Mouse (Mus musculus): ENCODE measurements around the gene Tmem223.

Gene Tmem223

GRCm38 (mm10) chr19:8803204-8803780 lies 32.5 kb downstream of the Tmem223 start:
- no peak for DNase-seq (ENCODE audit: low spot score in 2 of 2)

GRCm38 (mm10) chr19:8803879-8804660 lies 33.3 kb downstream of the Tmem223 start:
- DNase-seq (ENCODE audit: low spot score in 2 of 2) = no peak

- no peak for DNase-seq (ENCODE audit: low spot score in 2 of 2)
Measured at GRCm38 (mm10) chr19:8806810-8807209, 36.0 kb downstream of the Tmem223 start.

- no peak for DNase-seq (ENCODE audit: low spot score in 2 of 2)
Measured at GRCm38 (mm10) chr19:8815812-8816211, 45.0 kb downstream of the Tmem223 start.

- DNase-seq (ENCODE audit: low spot score in 2 of 2) = no peak
Measured at GRCm38 (mm10) chr19:8817001-8817400, 46.2 kb downstream of the Tmem223 start.

GRCm38 (mm10) chr19:8818301-8818798 lies 47.6 kb downstream of the Tmem223 start:
- no peak for DNase-seq (ENCODE audit: low spot score in 2 of 2)

GRCm38 (mm10) chr19:8818801-8819595 lies 48.2 kb downstream of the Tmem223 start, which contains the start of gene Ttc9c:
Gene Ttc9c, minus strand, starts transcription at chr19:8819333.
- DNase-seq (ENCODE audit: low spot score in 2 of 2) = peak; percentile 82 to 91

- peak; percentile 94 to 96 for DNase-seq (ENCODE audit: low spot score in 2 of 2)
Measured at GRCm38 (mm10) chr19:8819596-8820423, 49.0 kb downstream of the Tmem223 start, which contains the start of gene Hnrnpul2. Gene Hnrnpul2, plus strand, starts transcription at chr19:8820010.

- no peak for DNase-seq (ENCODE audit: low spot score in 2 of 2)
Measured at GRCm38 (mm10) chr19:8820424-8820956, 49.7 kb downstream of the Tmem223 start.

- DNase-seq (ENCODE audit: low spot score in 2 of 2) = no peak
Measured at GRCm38 (mm10) chr19:8821146-8821545, 50.4 kb downstream of the Tmem223 start.
